Mouse (Mus musculus): ENCODE measurements at regions not wholly inside any gene's neighbourhood (a gene's known extent, or its start where the extent isn't known, plus 50 kb on each side); places are given as distances from the start of the nearest gene placed in this dataset.
A peak's percentile ranks its signal among the peaks of the same experiment; 100 is the strongest.

- DNase-seq (ENCODE audit: low spot score) = peak; percentile 9
Measured at GRCm38 (mm10) chrX:63991127-63991526, 160.9 kb downstream of the Gm6760 start.

- peak; percentile 64 for DNase-seq (ENCODE audit: low spot score)
Measured at GRCm38 (mm10) chrX:63972386-63972785, 179.6 kb downstream of the Gm6760 start.
